Mouse (Mus musculus) neural tube, embryonic 14.5 days (tissue): ENCODE measurements around the gene Srl. TPM values are rescaled to one million over a fixed set of nuclear protein-coding genes. Genes with fewer than 3 reads are reported as not detected.
A peak's percentile ranks its signal among the peaks of the same experiment; 100 is the strongest.

ENCODE experiments used
- ATAC-seq: fragments of 200-750 bp; cut with Nextera tagmentation; 2 replicates; pipeline ENCODE4 v1.8.0; 2017; ENCODE audit warnings: low read depth, mild to moderate bottlenecking, moderate TSS enrichment, moderate library complexity
- H3K27ac ChIP-seq: fragments of 300-500 bp; sonication (generic); 2 replicates; pipeline ENCODE4 v1.5.1; 2014; ENCODE audit warnings: low read depth, mild to moderate bottlenecking, control low read depth, low read length, moderate library complexity, mixed read lengths
- H3K27me3 ChIP-seq: fragments of 300-500 bp; sonication (generic); 2 replicates; pipeline ENCODE4 v1.6.1; 2014; ENCODE audit warnings: low read length; ENCODE audit not compliant: control insufficient read depth, insufficient read depth
- H3K36me3 ChIP-seq: fragments of 300-500 bp; sonication (generic); 2 replicates; pipeline ENCODE4 v1.6.1; 2014; ENCODE audit warnings: low read length, mixed read lengths; ENCODE audit not compliant: control insufficient read depth, insufficient read depth
- H3K4me1 ChIP-seq: fragments of 300-500 bp; sonication (generic); 2 replicates; pipeline ENCODE4 v1.6.1; 2014; ENCODE audit warnings: low read length; ENCODE audit not compliant: control insufficient read depth, insufficient read depth
- H3K4me2 ChIP-seq: fragments of 300-500 bp; sonication (generic); 2 replicates; pipeline ENCODE4 v1.6.1; 2014; ENCODE audit warnings: mild to moderate bottlenecking, low read depth, low read length, control low read depth
- H3K4me3 ChIP-seq: fragments of 300-500 bp; sonication (generic); 2 replicates; pipeline ENCODE4 v1.5.1; 2014; ENCODE audit warnings: low read depth, low read length, control low read depth, mixed read lengths
- H3K9ac ChIP-seq: fragments of 300-500 bp; sonication (generic); replicated peaks from 2 replicates; pipeline ENCODE4 v1.6.1; 2014; ENCODE audit warnings: low read depth, mild to moderate bottlenecking, control low read depth, low read length, mixed read lengths
- H3K9me3 ChIP-seq: fragments of 300-500 bp; sonication (generic); 2 replicates; pipeline ENCODE4 v1.6.1; 2016; ENCODE audit warnings: low read length; ENCODE audit not compliant: control insufficient read depth
- WGBS: fragments of 180-500 bp; shearing (Covaris S2); extraction: QIAGEN DNeasy Blood & Tissue Kit; methylation state at CpG from one replicate; pipeline ENCODE4 v1.1.7; 2014; 5-methylcytosine and 5-hydroxymethylcytosine counted together
- polyA plus RNA-seq: library from polyadenylated mRNA; unstranded; fragments of >200 nt; fragmentation: Nextera tagmentation; extraction: Ambion mirVana; gene quantifications from 2 replicates; pipeline ENCODE4 v1.2.1, GENCODE M21; 2014

Srl gene
- polyA plus RNA-seq, 1 experiment from 2014 or later: 22.7 TPM

DNA sequence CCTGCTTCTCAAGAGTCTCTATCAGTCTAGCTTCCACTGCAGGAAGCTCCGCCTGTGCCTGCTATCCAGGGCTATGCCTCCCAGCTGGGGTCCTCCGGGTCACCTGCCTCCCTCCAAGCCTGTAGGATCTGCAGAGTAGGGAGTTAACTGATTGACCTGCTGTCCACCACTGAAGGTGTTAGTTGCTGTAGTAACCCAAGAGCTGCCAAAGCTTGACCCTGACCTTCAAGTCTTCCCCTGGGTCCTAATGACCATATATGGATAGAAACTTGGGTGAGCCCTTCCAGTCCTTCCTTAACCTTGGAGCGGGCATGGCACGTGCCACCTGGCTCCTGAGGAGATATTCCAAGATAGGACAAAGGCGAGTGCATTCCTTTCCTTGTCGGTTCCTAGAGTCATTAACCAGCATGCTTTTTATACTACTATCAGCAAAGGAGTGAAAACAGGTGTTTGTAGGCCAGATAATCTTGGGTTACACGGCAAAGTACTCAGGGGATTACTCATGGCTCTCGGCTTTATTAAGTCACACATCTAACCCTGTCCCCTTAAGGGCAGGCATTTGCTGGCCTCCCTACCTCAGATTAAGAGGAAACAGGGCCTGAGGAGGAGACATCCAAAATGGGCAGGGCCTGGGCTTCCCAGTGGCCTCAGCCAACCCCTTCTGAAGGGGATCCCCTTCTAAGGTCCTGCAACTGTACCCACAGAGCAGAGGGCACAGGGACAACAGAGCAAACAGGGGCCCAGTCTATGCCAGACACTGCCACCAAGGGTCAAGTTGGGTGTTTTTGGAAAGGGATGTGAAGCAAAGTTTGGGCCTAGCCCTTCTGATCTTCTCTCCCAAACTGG is 43.6 kb downstream of the Srl start:
- Histone ChIP-seq H3K27ac (no peak overlapping the region), H3K4me3 (no peak overlapping the region), H3K9me3 (no peaks in the 10 kb centered on the region), H3K27me3 (no peaks in the 10 kb centered on the region), H3K4me1 (no peaks in the 10 kb centered on the region), H3K4me2 (no peak overlapping the region), H3K9ac (no peak overlapping the region), H3K36me3 (no peaks in the 10 kb centered on the region)
- 85% methylated on average over 8 of the region's 8 CpGs for WGBS
- ATAC-seq: no peak

DNA sequence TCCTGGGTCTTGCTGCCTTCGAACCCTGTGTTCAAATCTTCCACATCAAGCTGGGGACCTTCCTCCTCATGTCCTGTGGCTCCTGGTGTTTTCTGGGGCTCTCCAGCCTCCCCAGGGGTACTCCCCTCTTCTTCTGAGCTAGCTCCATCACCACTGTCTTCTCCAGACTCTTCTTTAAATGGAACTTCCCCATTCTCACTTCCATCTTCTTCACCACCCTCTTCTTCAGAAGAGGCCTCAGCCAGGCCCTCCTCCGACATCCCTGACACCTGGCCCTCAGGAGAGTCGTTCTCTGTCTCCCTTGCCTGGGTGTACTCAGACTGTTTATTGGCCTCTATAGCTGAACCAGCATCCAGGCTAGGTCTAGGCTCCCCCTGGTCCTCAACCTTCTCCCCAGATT is 45.1 kb downstream of the Srl start:
- H3K4me3 ChIP-seq: no peak overlapping the region
- ATAC-seq: no peak
- 91% methylated on average over 3 of the region's 3 CpGs for WGBS

DNA sequence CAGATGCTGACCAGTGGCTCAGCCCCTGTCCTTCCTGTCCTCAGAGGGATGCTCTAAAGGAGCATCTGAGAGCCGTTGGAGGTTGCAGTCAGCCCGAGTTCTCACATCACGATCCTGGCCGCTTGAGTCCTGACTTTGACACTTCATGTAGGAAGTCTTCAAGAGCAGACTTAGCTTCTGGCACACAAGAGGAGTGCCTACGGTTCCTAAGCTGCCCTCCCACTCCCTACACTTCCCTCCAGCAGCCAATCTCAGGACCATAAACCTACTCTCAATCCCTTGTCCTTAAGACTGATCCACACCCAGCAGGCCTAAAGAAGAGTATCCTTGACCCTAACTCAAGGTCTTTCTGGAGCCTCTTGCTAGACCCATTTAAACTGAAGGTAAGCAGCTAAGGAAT is 45.8 kb downstream of the Srl start:
- no peaks in the 10 kb centered on the region for H3K27me3 ChIP-seq
- H3K9ac ChIP-seq: no peak overlapping the region
- no peaks in the 10 kb centered on the region for H3K4me1 ChIP-seq
- no peak overlapping the region for H3K4me2 ChIP-seq
- ATAC-seq: no peak
- WGBS: 89% methylated on average over 5 of the region's 5 CpGs
- H3K4me3 ChIP-seq: no peak overlapping the region
- H3K27ac ChIP-seq: no peak overlapping the region
- no peaks in the 10 kb centered on the region for H3K36me3 ChIP-seq
- no peaks in the 10 kb centered on the region for H3K9me3 ChIP-seq

More for the DNA sequence above, 45.1 kb downstream of the Srl start:
- H3K4me2 ChIP-seq: no peak overlapping the region
- no peak overlapping the region for H3K9ac ChIP-seq
- no peak overlapping the region for H3K27ac ChIP-seq
- no peaks in the 10 kb centered on the region for H3K36me3 ChIP-seq
- H3K4me1 ChIP-seq: no peaks in the 10 kb centered on the region
- no peaks in the 10 kb centered on the region for H3K27me3 ChIP-seq
- no peaks in the 10 kb centered on the region for H3K9me3 ChIP-seq

DNA sequence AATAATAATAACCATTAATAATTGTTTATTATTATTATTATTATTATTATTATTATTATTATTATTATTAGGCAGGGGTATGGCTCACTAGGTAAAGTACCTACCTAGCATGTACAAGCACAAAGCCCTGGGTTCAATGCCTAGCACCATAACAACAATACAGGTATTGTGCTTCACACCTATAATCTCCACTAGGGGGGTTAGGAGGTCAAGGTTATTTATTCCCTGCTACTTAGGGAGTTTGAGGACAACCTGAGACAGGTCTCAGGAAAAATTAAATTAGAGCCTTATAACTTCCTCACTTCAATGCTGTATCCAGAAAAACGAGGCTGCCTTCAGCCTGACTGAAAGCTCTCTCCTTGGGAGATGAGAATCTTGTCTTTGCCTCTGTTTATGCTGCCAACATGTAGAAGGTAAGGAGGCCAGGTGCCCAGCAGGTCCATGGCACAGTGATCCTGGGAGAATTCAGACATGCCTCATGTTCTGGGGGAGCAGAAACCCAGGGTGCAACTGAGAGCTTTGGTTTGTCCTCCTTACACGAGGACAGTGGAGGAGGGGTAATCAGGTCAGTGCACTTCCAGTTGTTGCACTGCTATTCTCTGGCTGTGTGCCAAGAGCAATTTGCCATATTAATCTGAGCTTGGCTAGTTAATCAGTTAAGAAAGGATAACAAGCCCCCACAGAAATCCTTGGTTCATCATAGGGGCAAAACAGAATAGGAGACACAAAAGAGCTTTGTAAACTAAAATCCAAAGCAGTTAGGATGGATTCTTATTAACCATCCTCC is 48.6 kb downstream of the Srl start:
- H3K27ac ChIP-seq: no peak overlapping the region
- H3K9me3 ChIP-seq: no peaks in the 10 kb centered on the region
- H3K4me3 ChIP-seq: no peak overlapping the region
- H3K27me3 ChIP-seq: no peaks in the 10 kb centered on the region
- ATAC-seq: no peak
- H3K36me3 ChIP-seq: no peaks in the 10 kb centered on the region
- no peak overlapping the region for H3K9ac ChIP-seq
- H3K4me1 ChIP-seq: no peaks in the 10 kb centered on the region
- WGBS: 51% methylated on average over 2 of the region's 2 CpGs
- no peak overlapping the region for H3K4me2 ChIP-seq

DNA sequence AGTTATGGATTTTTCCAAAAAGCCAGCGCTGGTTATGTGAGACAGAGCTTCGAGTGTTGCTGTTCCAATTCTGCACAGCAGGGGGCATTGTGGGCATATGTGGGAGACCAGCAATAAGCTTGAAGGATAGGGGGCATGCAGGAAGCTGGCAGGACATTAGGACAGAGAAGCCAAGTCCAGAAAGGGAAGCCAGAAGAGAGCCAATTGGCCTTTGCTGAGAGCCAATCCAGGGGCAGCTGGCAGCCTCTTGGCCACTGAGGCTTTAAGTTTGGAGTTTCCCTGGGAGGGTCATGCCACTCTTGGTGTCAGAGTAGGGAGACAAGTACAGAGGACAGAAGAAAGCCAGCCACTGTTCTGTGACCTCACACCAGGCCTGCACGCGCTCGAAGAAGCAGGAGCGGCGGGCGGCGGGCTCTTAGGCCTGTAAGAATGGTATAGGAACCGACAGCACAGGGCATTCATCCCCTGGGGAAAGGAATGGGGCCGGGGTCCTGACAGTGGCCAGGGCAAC is 52.4 kb downstream of the Srl start:
- Histone ChIP-seq H3K4me2 (no peak overlapping the region), H3K27ac (no peak overlapping the region), H3K4me1 (no peaks in the 10 kb centered on the region), H3K4me3 (no peak overlapping the region), H3K36me3 (no peaks in the 10 kb centered on the region), H3K9me3 (no peaks in the 10 kb centered on the region), H3K9ac (no peak overlapping the region), H3K27me3 (no peaks in the 10 kb centered on the region)
- peak; percentile 80 for ATAC-seq
- 61% methylated on average over 11 of the region's 11 CpGs for WGBS

DNA sequence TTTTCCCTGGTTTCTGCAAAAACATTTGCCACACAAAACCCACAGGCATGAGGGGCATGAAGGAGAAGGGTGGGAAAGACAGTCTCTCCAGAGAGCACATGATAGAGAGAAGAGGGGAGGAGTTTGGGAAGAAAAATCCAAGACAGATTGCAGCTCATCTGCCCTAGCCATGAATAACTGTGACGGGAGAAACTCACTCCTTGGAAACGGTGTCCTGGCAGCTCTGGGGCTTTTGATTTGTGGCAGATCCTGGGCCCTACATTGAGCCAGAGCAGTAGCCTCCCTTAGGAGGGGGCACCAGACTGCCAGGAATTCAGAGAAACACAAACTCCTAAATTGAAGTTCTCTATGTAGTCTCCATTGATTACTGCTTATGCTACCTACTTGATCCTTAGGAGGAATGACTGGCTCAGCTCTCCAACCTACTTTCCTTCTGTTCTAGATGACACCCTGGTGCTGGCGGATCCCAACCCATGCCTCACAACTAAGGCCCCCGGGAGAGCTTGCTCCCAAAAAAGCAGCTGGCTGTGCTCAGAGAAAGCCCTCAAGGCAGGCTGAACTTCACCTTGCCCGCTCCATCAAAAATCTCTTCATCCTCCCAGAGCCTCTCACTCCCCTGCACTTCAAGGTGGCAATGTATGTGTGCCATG is 60.9 kb downstream of the Srl start:
- H3K36me3 ChIP-seq: no peaks in the 10 kb centered on the region
- no peak for ATAC-seq
- 71% methylated on average over 5 of the region's 5 CpGs for WGBS

DNA sequence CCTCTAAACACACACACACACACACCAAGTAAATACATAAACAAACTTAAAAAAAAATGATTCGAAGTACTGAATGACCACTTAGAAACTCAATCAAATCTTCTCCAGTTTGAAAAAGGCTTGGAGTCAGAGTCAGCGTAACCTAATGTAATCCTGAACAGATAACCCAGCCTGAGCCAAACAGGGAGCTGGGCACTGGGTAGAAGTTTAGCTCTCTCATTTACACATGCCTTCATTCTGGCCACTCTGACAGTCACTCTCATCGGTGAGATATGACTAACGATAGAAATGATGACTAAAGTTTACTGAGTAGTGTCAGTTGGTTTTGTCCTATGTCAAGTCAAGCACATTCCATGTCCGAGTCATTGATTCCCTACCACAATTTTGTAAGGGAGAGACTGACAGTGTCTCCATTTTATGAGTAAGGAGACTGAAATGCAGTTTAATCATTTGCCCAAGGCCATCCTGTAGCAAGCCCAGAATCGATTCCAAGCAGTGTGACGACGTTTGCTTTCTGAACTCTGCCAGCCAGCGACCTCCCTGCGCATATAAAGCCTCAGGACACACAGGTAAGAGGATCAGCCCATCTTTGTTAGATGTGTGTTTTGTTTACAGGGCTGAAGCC is 63.9 kb downstream of the Srl start:
- 83% methylated on average over 10 of the region's 10 CpGs for WGBS
- H3K4me2 ChIP-seq: no peak overlapping the region
- H3K27ac ChIP-seq: no peak overlapping the region
- H3K9ac ChIP-seq: no peak overlapping the region
- H3K4me3 ChIP-seq: no peak overlapping the region
- H3K27me3 ChIP-seq: no peaks in the 10 kb centered on the region
- H3K4me1 ChIP-seq: no peaks in the 10 kb centered on the region
- no peaks in the 10 kb centered on the region for H3K36me3 ChIP-seq
- H3K9me3 ChIP-seq: no peaks in the 10 kb centered on the region
- ATAC-seq: no peak

More for the DNA sequence above, 60.9 kb downstream of the Srl start:
- H3K27me3 ChIP-seq: no peaks in the 10 kb centered on the region
- no peak overlapping the region for H3K27ac ChIP-seq
- H3K4me1 ChIP-seq: no peaks in the 10 kb centered on the region
- no peaks in the 10 kb centered on the region for H3K9me3 ChIP-seq
- no peak overlapping the region for H3K4me3 ChIP-seq
- no peak overlapping the region for H3K9ac ChIP-seq
- H3K4me2 ChIP-seq: no peak overlapping the region

DNA sequence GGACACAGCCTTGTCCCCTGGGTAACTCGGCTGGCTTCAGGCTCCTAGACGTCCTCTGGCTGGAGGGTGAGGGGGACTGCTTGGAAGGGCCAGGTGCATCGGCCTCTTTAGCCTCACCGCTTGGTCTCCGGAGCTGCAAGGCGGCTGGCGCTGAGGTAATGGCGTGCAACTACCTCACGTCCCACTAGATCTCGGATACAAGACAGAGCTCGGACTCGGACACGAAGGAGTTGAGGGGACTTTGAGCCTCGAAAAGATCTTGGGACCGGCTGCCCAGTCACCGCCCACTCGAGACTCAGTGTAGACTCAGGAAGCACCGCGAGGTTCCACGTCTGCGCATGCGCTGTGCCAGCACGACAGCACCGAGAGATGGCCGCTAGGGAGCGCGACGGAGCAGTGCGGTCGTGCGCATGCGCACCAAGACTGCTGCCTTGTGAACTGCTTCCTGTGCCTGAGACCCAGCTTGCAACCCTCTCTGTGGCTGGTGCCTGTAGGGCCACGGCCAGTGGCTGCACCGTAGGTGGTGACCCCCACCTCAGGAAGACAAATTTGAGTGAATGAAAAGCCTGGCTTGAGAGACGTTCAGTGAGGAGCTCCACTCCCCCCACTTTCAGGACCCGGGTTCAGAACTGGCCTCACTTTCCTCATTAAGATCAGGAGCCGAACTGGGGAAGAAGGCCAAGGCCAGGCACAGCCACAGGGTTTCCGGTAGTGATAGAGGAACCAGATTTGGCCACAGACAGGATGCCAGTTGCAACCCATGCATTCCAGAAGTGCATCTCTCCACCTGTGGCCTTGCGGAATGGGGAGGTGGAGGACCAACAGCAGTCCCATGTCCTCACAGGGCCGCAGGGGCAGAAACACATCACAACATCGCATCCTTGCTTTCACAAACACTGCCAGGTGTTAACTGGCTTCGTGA is 66.5 kb downstream of the Srl start:
- H3K4me3 ChIP-seq: peak overlapping the region; percentile 42
- H3K9ac ChIP-seq: peak overlapping the region; percentile 53
- H3K27me3 ChIP-seq: no peaks in the 10 kb centered on the region
- H3K4me1 ChIP-seq: no peaks in the 10 kb centered on the region
- WGBS: 16% methylated on average over 42 of the region's 42 CpGs
- no peak overlapping the region for H3K27ac ChIP-seq
- no peaks in the 10 kb centered on the region for H3K36me3 ChIP-seq
- H3K9me3 ChIP-seq: no peaks in the 10 kb centered on the region
- H3K4me2 ChIP-seq: peak overlapping the region; percentile 58
- ATAC-seq: peak; percentile 95
